Mouse (Mus musculus) B cell, adult 62 days (primary cell): Measurements from ENCODE around the gene Casp1. TPM values are rescaled to one million over a fixed set of nuclear protein-coding genes. Genes with fewer than 3 reads are reported as not detected.

Source experiments
- total RNA-seq: library from RNA; stranded (reverse); gene quantifications from 4 replicates; pipeline ENCODE4 v1.2.4, GENCODE M21; 2023

The Casp1 gene
- total RNA-seq: 34.5 to 39.9 TPM (median 35.1 TPM) in 4 replicates

DNA sequence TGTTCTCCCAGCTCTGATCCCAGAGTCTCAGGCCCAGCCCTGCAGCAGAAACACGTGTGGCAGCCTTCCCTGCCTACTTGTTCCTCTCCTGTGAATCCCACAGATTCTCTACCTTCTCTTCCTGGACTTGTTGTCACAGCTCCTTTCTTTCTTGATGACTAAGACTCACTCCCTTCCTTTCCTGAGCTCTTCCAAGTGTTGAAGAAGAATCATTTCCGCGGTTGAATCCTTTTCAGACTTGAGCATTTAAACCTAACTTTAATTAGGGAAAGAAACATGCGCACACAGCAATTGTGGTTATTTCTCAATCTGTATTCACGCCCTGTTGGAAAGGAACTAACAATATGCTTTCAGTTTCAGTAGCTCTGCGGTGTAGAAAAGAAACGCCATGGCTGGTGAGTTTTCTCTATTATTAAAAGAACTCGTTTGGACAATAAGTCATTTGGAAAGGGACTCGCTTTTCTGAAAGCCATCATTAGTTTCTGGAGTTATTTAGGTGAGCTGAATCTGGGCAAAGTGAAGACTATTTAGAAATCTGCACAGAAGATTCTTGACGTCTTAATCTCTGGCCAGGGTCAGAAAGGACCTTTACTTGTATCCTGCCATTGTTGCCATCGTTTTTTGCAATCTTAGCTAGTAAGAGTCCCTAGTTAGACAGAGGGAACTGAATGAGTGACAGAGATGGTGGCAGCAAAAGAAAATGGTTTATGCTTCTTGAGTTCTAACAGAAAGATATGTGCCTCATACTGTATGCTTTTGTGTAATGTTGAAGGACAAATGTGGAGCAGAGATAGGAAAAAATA, at the start of gene Casp1:
Casp1 (plus strand) TSS at position 189 of the 803 bp plus-strand sequence.

DNA sequence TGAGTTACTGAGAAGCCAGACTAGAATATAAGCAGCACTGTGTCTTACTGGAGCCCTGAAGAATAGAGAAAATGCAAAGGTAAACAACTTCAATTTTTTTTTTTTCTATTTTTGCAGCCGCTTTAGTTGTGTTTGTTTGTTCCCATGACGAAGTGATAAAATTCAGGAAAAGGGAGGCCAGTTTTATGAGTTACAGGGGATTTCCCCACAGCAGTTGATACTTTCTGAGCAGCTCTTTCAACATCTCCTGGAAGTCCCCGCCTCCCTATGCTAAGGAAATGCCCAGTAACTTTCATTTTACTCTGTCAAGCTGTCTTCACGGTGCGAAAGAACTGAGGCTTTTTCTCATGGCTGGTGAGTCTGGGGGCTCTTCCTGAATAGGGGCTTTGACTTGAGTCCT, 10.2 kb downstream of the Casp1 start, which contains the start of gene Casp4:
Casp4 (plus strand) TSS at position 268 of the 400 bp plus-strand sequence.

DNA sequence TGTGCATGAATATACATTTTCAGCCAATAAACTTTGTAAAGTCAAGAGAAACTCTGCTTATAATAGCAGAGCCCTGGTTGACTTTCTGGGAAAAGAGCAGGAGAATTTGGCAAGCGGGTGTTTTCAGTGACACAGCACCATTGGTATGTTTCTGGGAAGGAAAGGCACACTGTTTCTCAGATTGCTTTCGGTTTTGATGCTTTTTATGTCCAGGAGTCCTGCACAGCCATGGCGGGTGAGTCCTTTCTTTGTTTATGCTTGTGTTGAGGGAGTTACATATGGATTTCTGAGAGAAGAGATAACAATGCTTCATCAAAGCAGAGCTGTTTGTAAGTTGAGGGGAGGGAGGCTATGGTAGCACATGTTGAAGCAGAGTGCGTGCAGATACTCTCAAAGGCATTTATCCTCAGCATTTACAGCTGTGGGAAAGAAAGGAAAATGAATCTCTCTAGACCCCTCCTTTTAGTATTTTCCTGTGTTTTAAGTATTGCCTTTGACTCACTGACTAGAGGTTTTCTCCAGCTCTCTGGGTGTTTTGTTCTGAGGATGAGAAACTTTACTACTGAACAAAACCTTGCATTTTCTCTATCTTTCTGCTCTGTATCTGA, 47.1 kb downstream of the Casp1 start, which contains the start of gene Casp12:
Casp12 (plus strand) TSS at position 140 of the 608 bp plus-strand sequence.

Other genes with a start within 250 kb of the Casp1 start
- 33.9 to 45.3 TPM (median 42.6 TPM) in 4 replicates for gene Casp4, start 10.3 kb downstream of the Casp1 start, total RNA-seq
- 0.32 to 0.63 TPM in 2 of 4 replicates, not detected in the others for gene Casp12, start 46.9 kb downstream of the Casp1 start, total RNA-seq